Mouse (Mus musculus) liver, embryonic 16.5 days (tissue): ENCODE measurements at regions not wholly inside any gene's neighbourhood (a gene's known extent, or its start where the extent isn't known, plus 50 kb on each side); places are given as distances from the start of the nearest gene placed in this dataset.

Experiments used
- ATAC-seq: fragments of 200-750 bp; cut with Nextera tagmentation; 2 replicates; pipeline ENCODE4 v1.8.0; 2017; ENCODE audit warnings: low read depth, mild to moderate bottlenecking, moderate number of reproducible peaks, moderate library complexity
- H3K27ac ChIP-seq: fragments of 300-500 bp; sonication (generic); 2 replicates; pipeline ENCODE4 v1.5.1; 2014; ENCODE audit warnings: mild to moderate bottlenecking, low read length
- H3K27me3 ChIP-seq: fragments of 300-500 bp; sonication (generic); 2 replicates; pipeline ENCODE4 v1.6.1; 2014; ENCODE audit warnings: low read depth, low read length, mixed read lengths; ENCODE audit not compliant: control insufficient read depth, insufficient read depth
- H3K36me3 ChIP-seq: fragments of 300-500 bp; sonication (generic); 2 replicates; pipeline ENCODE4 v1.6.1; 2014; ENCODE audit warnings: mild to moderate bottlenecking; ENCODE audit not compliant: control insufficient read depth, insufficient read depth
- H3K4me1 ChIP-seq: fragments of 300-500 bp; sonication (generic); 2 replicates; pipeline ENCODE4 v1.6.1; 2014; ENCODE audit warnings: low read depth, low read length, mixed read lengths; ENCODE audit not compliant: control insufficient read depth
- H3K4me2 ChIP-seq: fragments of 300-500 bp; sonication (generic); 2 replicates; pipeline ENCODE4 v1.6.1; 2014; ENCODE audit warnings: low read depth, low read length, mixed read lengths
- H3K4me3 ChIP-seq: fragments of 300-500 bp; sonication (generic); 2 replicates; pipeline ENCODE4 v1.5.1; 2014; ENCODE audit warnings: low read depth, mild to moderate bottlenecking, low read length
- H3K9ac ChIP-seq: fragments of 300-500 bp; sonication (generic); 2 replicates; pipeline ENCODE4 v1.6.1; 2014; ENCODE audit warnings: low read depth, low read length
- H3K9me3 ChIP-seq: fragments of 300-500 bp; sonication (generic); replicated peaks from 2 replicates; pipeline ENCODE4 v1.6.1; 2016; ENCODE audit warnings: low read length; ENCODE audit not compliant: control insufficient read depth
- WGBS: fragments of 180-500 bp; shearing (Covaris S2); extraction: QIAGEN DNeasy Blood & Tissue Kit; methylation state at CpG from one replicate; pipeline ENCODE4 v1.1.7; 2014; ENCODE audit not compliant: insufficient replicate concordance; 5-methylcytosine and 5-hydroxymethylcytosine counted together

DNA sequence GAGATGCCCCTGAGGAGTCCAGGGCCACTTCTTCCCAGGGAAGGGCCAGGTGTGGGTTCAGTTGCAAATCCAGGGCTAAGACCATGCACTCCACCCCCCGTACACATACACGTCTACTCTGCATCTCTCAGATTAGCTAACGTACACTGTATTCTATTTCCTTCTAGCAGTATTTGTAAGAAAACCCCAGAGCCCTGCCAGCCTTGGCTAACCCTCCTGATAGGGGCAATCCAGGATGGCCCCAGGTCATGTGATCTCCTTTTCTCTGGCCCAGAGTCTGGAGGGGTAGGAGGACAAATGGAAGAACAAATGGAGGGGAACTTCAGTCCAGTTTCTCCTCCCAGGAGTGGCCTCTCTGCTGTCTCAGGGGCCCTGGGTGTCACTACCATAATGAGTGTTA is 98.9 kb downstream of the 1810010D01Rik start:
- no peaks in the 10 kb centered on the region for H3K27me3 ChIP-seq
- ATAC-seq: no peak
- H3K27ac ChIP-seq: no peak overlapping the region
- no peak overlapping the region for H3K4me3 ChIP-seq
- no peaks in the 10 kb centered on the region for H3K9me3 ChIP-seq
- H3K4me1 ChIP-seq: peaks cover 2% of the 10 kb centered on the region; the same call in 1 of the 2 replicates
- no peak overlapping the region for H3K4me2 ChIP-seq
- no peaks in the 10 kb centered on the region for H3K36me3 ChIP-seq
- 52% methylated on average over 3 of the region's 3 CpGs for WGBS
- H3K9ac ChIP-seq: no peak overlapping the region

DNA sequence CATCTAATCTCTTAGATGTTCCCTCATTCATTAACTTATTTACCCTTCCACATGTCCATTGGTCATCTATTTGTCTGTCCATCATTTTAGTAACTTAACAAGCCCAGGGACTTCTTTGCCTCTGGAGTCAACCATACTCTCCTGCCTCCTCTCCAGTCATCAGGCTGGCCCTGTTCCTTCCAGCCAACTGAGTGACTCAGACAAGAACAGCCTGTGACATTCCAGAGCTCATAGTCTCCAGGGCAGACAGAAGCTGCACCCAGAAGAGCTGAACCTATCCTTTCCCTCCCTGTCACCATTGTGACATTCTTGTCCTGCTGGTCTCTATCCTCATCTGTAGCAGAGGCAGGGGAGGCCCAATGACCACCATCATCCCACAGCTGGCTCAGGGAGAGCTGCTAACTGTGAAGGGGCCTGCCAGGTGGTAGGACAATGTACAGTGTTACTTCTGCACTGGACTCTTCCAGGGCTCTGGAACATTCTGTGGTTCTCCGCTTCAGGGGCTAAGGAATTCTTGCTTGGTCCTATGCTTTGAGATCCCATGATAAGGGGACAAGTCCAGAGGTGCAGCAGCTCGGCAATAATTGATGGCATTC is 100.2 kb downstream of the 1810010D01Rik start:
- H3K4me3 ChIP-seq: no peak overlapping the region
- peaks cover 2% of the 10 kb centered on the region; the same call in 1 of the 2 replicates for H3K4me1 ChIP-seq
- H3K27me3 ChIP-seq: no peaks in the 10 kb centered on the region
- H3K36me3 ChIP-seq: no peaks in the 10 kb centered on the region
- H3K27ac ChIP-seq: no peak overlapping the region
- no peaks in the 10 kb centered on the region for H3K9me3 ChIP-seq
- no peak for ATAC-seq
- no peak overlapping the region for H3K4me2 ChIP-seq
- WGBS: 60% methylated on average over 2 of the region's 2 CpGs
- H3K9ac ChIP-seq: no peak overlapping the region

DNA sequence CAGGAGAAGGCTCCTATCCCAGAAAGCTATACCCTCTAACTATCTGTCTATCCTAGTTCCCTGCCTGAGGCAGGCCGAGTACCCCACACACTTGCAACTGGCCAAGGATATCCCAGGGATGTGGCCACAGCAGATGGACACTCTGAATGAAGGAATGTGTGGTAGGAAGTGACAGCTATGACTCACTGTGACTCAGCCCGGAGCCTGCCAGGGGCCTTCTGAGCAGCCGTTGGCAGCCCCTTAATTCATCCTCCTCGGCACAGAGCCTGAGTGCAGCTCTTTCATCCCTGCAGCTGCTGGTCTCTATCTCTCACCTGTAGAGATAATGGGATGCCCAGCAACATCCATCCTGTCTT is 101.4 kb downstream of the 1810010D01Rik start:
- no peak overlapping the region for H3K4me3 ChIP-seq

DNA sequence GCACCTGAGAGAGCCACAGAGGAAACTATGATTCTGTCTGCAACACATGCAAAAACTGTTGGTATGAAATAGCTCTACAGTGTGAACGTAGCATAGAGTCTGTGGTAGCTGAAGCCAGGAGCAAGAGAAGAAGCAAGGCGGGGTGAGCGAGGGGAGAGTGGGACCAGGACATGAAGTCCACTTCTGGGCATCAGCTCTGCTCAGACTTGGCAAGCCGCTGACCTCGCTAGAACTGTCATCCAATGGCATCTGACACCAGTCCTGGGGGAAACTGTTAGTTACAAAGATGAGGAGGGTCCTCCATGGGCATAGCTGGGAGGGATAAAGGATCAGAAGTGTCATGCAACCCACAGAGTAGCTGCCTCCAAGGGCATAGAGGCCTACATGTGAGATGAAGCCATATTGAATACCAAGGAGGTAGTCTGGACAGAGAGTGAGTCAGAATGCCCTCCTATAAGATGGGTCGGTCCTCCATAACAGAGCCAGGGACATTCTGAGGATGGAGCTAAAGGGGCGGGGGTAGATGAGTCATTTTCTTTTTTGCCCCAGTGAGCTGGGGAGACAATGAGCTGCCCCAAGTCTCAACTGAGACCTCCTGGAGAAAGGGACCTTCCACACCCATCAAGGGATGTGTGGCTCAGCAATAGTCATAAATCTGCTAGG is 102.0 kb downstream of the 1810010D01Rik start:
- Histone ChIP-seq H3K36me3 (no peaks in the 10 kb centered on the region), H3K4me1 (no peaks in the 10 kb centered on the region; the same call in 1 of the 2 replicates)
- WGBS: 65% methylated on average over 7 of the region's 7 CpGs

More for the DNA sequence above, 101.4 kb downstream of the 1810010D01Rik start:
- no peaks in the 10 kb centered on the region for H3K9me3 ChIP-seq
- no peak overlapping the region for H3K9ac ChIP-seq
- no peaks in the 10 kb centered on the region for H3K27me3 ChIP-seq
- no peak overlapping the region for H3K27ac ChIP-seq
- WGBS: 27% methylated on average over 4 of the region's 4 CpGs
- H3K4me1 ChIP-seq: no peaks in the 10 kb centered on the region; the same call in 1 of the 2 replicates
- H3K36me3 ChIP-seq: no peaks in the 10 kb centered on the region
- no peak for ATAC-seq
- H3K4me2 ChIP-seq: no peak overlapping the region

DNA sequence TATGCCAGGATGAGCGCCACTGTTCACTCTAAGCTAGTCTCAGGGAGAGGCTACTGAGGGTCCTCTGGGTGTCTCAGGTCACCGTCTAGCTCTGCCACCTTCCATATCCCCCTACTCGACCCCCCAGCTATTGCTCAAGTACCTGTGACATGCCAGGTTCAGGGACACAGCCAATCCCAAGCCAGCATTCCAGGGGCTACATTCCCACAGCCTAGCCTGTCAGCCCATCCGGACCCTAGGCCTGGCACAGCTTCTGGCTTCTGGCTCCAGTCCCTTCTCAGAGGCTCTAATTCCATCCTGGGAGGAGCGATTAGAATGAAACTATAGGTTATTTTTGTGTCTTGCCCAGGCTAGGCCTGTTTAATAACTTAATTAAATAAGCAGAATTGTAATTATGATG is 105.2 kb downstream of the 1810010D01Rik start:
- Histone ChIP-seq H3K4me1 (no peaks in the 10 kb centered on the region), H3K27ac (no peak overlapping the region), H3K4me2 (no peak overlapping the region), H3K36me3 (no peaks in the 10 kb centered on the region), H3K9me3 (no peaks in the 10 kb centered on the region), H3K4me3 (no peak overlapping the region), H3K9ac (no peak overlapping the region), H3K27me3 (no peaks in the 10 kb centered on the region)
- ATAC-seq: no peak
- WGBS: 55% methylated on average over 5 of the region's 5 CpGs

More for the DNA sequence above, 102.0 kb downstream of the 1810010D01Rik start:
- no peak overlapping the region for H3K9ac ChIP-seq
- H3K27ac ChIP-seq: no peak overlapping the region
- no peaks in the 10 kb centered on the region for H3K27me3 ChIP-seq
- H3K4me2 ChIP-seq: no peak overlapping the region
- H3K4me3 ChIP-seq: no peak overlapping the region
- no peak for ATAC-seq
- no peaks in the 10 kb centered on the region for H3K9me3 ChIP-seq

DNA sequence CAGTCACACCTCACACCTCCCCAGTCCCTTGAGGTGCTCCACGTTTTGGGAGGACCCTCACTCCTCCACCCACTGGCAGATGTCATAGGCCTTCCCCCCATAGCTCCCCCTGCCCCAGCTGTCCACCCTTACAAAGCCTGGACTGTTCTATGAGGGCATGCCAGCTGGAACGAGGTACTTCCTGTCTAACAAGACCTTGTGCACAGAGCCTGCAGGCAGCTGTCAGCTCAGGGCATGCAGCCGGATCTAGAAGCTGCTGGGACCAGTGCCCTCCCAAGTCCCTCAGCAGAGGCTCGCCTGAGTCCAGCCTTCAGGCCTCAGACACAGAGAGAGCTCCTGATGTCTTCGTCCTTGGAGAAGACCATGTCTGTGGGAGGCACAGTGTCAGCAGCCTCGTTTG is 105.7 kb downstream of the 1810010D01Rik start:
- Histone ChIP-seq H3K27ac (no peak overlapping the region), H3K9ac (no peak overlapping the region), H3K36me3 (no peaks in the 10 kb centered on the region), H3K4me1 (no peaks in the 10 kb centered on the region), H3K4me3 (no peak overlapping the region), H3K4me2 (no peak overlapping the region), H3K9me3 (no peaks in the 10 kb centered on the region), H3K27me3 (no peaks in the 10 kb centered on the region)
- no peak for ATAC-seq
- 25% methylated on average over 6 of the region's 6 CpGs for WGBS

DNA sequence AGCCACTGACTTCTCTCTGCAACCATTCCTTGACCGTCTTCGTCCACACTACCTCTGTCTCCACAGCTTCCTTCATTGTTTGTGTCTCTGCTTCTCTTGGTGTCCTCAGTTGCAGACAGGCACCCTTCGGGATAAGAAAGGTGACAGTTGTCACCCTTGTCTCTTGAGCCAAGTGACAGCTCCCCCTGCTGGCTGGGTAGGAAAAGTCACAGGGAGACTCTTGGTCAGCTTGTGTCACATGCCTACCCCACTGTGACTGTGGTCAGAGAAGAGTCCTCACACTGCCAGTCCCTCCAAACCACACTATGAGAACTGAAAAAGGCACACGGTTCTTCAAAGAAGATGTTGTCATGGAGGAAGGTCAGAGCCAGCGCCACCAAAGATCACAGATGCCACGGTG is 109.6 kb downstream of the 1810010D01Rik start:
- Histone ChIP-seq H3K4me2 (no peak overlapping the region), H3K27me3 (no peaks in the 10 kb centered on the region), H3K9me3 (no peaks in the 10 kb centered on the region), H3K9ac (no peak overlapping the region), H3K36me3 (no peaks in the 10 kb centered on the region), H3K4me1 (no peaks in the 10 kb centered on the region), H3K27ac (no peak overlapping the region), H3K4me3 (no peak overlapping the region)
- no peak for ATAC-seq
- WGBS: 57% methylated on average over 6 of the region's 6 CpGs

DNA sequence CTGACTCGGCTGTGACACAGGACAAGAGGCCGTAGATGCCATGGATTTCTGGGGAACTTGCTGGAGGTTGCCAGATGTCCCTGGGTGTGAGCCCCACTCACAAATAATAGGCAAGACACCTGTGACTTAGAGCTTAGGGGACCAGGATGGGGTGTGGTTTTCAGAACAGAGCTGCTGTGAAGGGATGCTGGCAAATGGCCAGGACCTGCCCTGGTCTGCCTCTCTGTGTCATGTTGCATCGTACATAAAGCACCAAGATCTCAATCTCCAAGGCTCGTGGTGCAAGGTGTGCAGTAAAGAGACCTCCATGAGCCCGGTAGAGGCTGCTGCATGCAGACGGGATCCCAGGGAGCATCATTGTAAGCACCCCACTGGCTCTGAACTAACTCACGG is 113.8 kb downstream of the 1810010D01Rik start:
- H3K9ac ChIP-seq: no peak overlapping the region
- H3K27me3 ChIP-seq: no peaks in the 10 kb centered on the region
- no peaks in the 10 kb centered on the region for H3K9me3 ChIP-seq
- no peak for ATAC-seq
- H3K4me2 ChIP-seq: no peak overlapping the region
- no peak overlapping the region for H3K27ac ChIP-seq
- WGBS: 56% methylated on average over 7 of the region's 7 CpGs
- H3K36me3 ChIP-seq: no peaks in the 10 kb centered on the region
- H3K4me3 ChIP-seq: no peak overlapping the region
- peaks cover 3% of the 10 kb centered on the region for H3K4me1 ChIP-seq

DNA sequence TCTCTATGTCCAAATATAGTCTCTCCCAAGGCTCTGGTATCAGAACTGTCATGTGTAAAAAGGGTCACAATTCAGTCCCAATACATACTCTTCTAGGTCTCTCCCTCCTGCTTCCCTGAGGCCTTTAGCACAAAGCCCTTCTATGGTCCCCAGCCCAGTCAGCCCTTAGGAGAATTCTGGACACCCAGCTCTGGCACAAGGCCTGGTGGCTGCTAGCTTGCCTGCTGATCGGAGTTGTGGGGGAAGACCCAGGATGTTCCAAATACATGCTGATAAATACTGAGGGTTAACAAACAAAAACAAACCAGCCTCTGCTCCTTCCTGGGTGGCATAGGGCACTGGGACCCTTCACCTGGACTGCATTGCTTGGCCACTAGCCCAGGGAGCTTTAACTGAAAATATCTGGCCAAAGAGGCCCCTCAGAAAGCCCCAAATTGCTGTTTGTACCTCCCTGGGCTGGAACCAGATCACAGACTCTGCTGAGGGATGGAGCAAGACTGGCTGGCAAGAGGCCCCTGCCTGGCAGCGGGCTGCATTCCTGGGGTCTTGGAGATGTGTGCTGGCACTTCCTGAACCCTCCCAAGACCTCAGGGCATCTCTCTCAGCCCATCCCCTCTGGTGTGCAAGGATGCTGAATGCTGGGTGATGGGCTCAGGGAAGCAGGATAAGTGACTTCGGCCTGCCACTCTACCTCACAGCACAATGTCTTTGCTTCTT is 114.3 kb downstream of the 1810010D01Rik start:
- Histone ChIP-seq H3K36me3 (no peaks in the 10 kb centered on the region), H3K27me3 (no peaks in the 10 kb centered on the region), H3K4me1 (peaks cover 3% of the 10 kb centered on the region), H3K9ac (no peak overlapping the region), H3K27ac (no peak overlapping the region), H3K9me3 (no peaks in the 10 kb centered on the region), H3K4me2 (no peak overlapping the region), H3K4me3 (no peak overlapping the region)
- no peak for ATAC-seq
- WGBS: 61% methylated on average over 3 of the region's 3 CpGs
